Mouse (Mus musculus) liver, adult (tissue): ENCODE data around the gene Setd7.

Source experiments
- GATA4 ChIP-seq: IDR thresholded peaks from 2 replicates; pipeline ENCODE4 v1.6.1; 2014; ENCODE audit warnings: mild to moderate bottlenecking, low read length; ENCODE audit not compliant: insufficient replicate concordance

Gene Setd7

DNA sequence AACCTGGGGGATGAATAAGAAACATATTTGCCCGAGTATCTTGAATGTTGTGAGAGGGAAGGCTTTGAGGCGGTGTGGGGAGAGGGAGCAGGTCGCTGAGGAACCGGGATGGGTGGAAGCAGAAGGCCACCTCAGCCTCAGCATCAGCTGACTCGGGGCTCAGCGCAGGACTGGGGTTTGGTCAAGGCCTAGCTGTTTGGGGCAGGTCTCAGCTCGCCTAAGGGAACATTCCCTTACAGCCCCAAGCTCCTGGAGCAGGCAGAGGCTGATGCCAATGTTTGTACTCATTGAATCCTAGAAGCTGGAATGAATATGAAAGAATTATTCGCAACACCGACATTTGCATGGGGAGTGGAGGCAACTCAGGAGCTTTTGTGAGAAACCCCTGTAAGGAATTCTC lies 13.2 kb upstream of the Setd7 start:
- no peak for TF ChIP-seq GATA4

DNA sequence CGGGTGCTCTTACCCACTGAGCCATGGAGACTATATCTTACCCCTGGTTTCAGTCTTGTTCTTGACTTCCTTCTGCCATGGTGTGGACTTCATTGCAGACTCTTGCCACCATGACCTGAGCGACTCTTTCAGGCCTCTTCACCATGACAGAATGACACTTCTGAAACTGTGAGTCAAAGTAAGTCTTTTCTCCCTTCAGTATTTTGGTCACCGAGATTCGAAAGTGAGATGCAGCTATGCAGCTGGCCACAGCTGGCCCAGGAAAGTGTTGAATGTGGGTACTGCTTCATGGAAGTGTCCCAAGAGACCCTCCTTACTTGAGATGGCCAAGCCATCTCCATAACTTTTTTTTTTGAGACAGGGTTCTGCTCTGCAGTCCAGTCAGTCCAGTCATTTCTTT lies 9.5 kb upstream of the Setd7 start:
- no peak for TF ChIP-seq GATA4

DNA sequence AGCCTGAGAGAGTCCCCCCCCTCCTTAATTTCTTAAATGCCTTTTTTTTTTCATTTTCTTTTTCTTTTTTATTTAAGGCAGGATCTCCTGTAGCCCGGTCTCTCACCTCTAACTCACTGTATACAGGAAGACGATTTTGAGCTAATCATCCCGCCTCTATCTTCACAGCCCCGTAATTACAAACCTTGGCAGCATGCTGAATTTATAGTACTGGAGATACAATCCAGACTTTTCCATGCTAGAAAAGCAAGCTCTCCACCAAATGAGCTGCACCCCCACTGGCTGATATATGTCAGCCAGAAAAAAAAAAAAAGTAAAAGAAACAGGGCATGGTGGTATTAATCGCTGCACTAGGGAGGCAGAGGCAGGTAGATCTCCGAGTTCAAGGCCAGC lies 1.3 kb upstream of the Setd7 start:
- TF ChIP-seq GATA4 = no peak

DNA sequence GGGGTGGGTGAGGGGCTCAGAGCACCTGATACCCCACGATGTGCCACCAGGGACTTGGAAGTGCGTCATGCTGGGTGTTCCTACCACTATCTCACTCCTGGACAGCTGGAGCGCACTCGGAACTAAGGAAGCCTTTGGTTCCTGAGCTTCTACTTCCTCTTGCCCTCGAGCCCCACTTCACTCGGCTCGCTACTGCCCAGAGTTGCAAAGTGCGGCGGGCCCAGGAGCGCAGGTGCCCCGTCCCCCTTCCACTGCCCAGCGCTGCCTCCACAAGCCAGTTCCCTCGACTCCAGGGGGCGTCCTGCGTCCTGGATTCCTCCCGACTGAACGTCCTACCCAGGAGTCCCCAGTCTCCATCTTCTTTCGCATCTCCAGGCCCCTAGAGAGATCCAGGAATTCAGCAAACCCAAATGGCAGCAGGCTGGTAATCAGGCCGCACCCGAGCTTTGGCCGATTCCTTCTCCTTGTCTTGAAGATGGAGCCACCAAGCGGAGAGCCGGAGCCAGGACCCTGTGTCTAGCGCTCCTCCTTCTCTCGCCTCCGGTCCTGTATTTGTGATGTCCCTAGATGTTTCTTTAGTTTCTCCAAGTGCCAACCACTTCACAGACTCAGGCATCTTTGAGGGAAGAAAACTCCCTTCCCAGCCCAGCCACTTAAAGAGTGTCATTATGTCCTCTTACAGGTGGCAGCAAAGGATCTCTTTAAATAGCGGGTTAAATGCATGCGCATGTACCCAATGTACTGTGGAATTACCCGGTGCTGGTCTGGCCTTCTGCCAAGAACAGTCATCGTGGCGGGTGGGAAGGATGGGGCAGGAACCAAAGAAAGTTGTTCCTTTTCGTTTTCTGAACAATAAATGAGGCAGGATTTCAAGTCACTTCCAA lies 672 bp upstream of the Setd7 start:
- TF ChIP-seq GATA4 = no peak

DNA sequence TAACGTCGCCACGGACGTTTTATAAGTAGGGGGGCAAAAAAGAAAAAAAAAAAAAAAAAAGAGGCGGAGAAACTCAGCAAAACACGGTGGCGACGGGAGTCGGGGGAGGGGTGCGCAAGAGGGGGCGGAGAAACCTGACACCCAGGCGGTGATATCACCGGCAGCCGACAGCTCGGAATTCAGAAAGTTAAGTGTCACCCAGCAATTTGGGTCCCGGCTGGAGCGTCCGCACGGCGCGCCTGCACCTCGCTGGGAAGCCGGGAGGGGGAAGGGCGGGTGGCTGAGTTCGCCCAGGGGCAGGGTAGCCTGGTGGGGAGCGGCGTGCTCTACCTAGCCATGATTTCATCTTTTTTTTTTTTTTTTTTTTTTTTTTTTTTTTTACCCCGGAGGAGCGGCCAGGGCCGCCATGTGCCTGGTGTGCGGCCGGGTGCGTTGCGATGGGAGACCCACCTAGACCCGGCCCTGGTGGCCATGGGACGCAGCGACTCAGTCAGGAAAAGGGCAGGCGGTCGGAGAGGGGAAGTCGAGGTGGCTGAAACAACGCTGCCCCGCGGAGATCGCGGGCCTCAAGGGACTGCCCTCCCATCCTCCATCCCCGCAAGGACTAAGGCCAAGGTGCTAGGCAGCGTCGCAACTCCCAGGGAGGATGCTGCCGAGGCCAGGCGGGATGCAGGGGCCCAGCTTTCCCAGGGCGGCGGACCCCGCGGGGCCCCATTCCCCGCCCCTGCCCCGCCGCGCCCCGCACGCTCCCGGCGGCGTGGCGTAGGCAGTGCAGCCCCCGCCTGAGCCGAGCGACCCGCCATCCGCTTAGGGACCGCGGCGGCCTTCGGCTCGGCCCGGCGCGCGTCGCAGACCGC lies 857 bp downstream of the Setd7 start:
- no peak for TF ChIP-seq GATA4

DNA sequence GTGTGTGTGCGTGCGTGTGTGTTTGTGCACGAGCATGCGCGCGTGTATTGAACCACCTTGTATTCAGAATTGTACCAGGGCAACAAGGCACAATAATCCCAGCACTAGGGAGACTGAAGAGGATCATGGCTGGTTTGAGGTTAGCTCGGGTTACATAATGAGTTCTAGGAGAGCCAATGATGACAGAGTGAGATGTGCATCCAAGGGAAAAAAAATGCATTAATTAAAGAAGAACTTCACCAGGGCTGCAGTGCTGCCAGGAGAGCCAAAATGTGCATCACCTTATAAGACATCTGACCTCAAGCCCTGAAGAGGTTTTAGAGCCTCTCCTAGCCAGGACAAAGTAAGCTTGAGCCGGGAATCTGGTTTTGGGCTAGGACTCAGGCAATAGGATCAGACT lies 5.1 kb downstream of the Setd7 start:
- TF ChIP-seq GATA4 = no peak

DNA sequence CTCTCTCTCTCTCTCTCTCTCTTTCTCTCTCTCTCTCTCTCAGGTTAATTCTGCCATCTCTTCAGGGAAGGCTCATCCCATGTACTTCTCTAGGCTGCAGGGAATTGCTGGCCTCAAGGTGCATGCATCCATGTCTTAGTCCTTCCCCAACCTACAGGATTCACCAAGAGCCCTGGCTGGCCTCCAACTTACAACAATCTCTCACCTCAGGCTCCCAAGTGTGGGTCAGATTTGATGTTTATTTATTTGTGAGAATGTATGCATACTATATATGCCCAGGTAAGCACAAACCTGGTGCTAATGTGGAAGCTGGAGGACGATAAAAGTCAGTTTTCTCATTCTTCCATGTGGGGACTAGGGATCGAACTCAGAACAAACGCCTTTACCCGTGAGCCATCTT lies 5.8 kb downstream of the Setd7 start:
- TF ChIP-seq GATA4 = no peak

DNA sequence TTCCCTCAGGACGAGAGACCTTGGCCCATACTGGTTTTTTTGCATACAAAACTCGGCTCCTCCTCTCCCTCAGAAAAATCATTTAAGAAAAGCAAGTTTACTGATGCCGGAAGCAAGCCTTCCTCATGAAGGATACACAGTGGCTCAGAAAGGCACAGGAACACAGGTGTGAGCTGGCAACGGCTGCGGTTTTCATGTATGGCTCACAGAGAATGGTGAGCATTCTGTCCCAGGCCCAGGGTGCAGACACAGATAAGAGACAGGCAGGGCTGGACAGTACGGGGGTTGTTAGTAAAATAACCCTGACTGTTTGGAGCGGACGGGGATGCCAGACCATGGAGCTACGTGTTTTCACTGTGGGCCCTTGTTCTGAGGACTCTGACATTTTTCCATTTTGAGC lies 6.6 kb downstream of the Setd7 start:
- TF ChIP-seq GATA4 = no peak

DNA sequence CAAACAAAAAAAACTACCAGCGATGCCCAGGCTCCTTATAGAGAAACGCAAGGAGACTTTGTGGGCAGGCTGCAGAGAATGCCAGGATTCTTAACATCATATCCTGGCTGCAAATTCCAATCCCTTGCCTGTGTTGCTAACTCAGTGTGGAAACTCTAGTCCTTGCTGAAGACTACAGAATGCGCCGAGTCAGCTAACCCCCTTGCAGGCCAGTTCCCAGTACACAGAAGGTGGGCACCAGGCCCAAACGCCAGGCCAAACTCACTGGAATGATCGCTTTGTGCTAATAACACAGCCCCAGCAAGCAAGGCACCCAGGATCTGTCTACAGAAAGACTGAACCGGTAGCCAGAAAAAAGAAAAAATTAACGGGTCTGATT lies 7.2 kb downstream of the Setd7 start:
- no peak for TF ChIP-seq GATA4

DNA sequence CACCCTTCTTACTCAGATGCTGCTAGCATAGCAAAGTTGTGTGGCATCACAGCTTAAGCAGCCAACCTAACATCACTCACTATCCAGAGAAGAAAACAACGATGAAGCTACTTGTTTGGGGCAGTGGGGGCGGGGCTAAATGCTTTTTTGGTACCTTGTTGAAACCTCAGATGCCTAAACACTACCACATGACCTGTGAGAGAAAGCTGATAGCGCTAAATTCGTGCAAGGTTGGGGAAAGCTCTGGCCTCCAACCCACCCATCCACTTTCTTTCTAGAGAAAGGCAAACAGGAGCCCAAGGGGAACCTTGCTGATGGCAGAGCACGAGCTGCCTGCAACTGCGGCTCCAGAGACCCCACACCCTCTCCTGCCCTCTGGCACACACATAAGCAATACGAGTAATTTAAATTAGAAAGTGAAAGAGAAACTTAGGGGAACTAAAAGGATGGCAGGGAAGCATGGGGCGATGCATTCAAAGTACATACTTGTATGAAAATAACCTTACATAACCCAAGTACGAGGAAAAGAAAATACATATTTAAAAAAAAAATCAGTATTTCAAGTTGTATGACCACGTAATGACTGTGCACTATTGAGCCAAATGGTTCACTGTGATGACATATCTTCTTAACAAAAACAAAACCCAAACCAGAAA lies 7.7 kb downstream of the Setd7 start:
- TF ChIP-seq GATA4 = no peak

DNA sequence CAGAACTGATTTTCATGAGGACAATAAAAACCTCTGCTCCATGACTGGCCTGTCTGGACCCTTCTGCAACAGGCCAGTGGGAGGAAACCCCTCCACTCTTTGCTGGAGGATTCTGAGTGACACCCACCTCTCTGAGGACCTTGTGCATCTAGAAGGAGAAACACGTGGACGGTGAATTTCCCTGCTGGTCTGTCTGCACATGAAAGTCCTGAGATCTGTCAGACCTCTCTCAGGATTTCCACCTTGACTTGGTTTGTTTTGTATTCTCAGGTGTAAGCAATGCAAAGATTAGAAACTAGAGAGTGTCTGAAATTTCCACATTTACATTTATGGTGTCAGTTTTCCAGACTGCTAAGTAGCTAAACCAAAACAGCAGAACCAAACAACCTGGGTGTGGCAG lies 8.5 kb downstream of the Setd7 start:
- no peak for TF ChIP-seq GATA4

DNA sequence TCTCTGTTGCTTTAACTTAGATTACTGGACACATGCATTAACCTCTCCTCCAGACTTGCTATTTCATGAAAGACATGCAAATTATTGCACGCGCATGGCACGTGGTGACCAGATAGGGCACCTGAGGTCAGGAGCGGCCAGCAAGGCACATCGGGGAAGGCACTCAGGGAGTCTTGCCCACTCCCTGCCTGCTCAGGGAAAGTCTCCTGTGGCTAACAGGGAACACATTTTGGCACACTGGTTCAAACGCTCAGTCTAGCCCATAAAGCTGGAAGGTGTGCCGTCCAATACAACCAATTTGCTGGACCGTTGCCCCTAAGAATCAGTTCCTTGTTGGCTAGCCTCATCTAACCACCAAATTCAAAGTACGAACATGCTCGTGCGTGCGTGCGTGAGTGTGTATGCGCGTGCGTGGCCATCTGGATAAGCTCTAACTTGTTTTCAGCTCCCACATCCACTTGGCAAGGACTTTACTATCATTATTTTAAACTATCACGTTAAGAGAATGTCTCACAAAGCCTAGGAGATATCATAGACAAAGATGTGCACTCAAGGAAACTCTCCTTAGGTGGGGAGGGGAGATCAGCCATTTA lies 11.6 kb downstream of the Setd7 start:
- TF ChIP-seq GATA4 = no peak

DNA sequence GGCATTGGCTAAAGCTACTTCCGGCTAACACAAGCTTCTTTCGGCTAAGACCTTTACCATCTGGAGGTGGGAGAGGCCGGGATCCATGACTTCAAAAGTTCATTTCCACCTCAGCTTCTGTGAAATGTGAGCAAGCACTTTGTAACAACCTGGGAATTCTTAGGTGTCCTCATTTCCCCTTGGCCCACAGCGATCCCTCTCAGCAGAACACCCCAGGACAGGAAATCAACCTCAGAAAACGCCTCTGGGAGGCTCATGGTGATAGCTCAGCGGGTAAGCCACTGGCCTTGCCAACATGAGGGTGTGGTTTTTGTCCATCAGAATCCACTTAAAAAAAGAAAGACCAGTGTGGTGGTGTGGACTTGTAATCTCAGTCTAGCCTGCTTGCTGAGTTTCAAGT lies 13.1 kb downstream of the Setd7 start:
- TF ChIP-seq GATA4 = no peak

DNA sequence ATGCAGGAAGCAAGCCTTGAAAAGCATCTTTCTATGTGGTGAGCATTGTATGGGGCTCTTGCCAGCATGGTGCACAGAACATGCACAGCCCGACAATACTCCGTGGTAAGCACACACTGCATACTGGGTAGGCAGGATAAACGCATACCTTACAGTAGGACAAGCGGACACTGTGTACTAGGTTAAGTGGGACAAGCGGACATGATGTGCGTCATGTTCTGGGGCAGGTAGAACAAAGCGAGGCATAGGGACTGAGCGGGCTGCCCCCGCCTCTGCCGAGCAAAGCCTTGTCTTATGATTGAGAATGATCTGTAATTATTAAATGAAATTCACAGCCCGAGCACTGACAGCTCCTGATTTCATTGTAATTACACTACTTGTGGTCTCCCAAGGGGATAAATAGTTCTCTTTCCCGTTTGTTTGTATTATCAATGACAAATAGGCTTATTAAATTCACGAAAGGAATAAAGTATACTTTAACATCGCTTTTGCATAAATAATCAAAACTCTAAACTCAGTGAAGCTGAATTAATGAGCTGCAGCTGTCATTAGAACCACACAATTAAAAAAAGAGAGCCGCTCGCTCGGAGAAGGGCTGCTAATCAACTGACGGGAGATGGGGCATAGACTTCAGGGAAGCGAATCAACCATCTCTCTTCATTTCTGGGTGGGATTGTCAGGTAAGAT lies 16.1 kb downstream of the Setd7 start:
- no peak for TF ChIP-seq GATA4

DNA sequence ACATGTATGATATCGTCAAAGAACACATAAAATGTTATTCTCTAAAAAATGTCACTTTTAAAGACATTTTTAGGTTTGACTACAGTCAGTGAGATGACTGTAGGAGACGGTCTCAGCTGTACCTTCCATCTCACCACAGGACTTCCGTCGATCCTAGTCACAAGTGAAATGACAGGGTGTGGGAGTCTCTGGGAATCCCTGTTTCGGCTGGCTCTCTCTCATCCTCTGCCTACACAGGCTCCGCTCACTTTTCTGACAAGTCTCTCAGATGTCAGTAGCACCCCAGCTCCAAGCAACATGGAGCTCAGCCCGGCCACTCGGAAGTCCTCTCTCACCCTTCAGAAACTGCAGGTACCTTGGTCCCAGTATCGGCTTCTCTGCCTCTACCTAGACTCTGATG lies 20.0 kb downstream of the Setd7 start:
- TF ChIP-seq GATA4 = no peak
